Mouse (Mus musculus) G1E-ER4 (cell line): ENCODE measurements around the gene Uso1. TPM values are rescaled to one million over a fixed set of nuclear protein-coding genes. Genes with fewer than 3 reads are reported as not detected.

ENCODE experiments used
- GATA1 ChIP-seq: IDR thresholded peaks from one replicate; pipeline ENCODE4 v1.8.0; 2012; ENCODE audit warnings: low read length, inconsistent platforms
- polyA plus RNA-seq: library from polyadenylated mRNA; stranded (reverse); fragments of >175 nt; gene quantifications from 2 replicates; pipeline ENCODE4 v1.2.3, GENCODE M21; 2012

Uso1 gene
- polyA plus RNA-seq, 1 experiment, result 7.5 TPM

GRCm38 (mm10) chr5:92245483-92245882 lies 107.7 kb downstream of the Uso1 start:
- TF ChIP-seq GATA1, result no peak

- no peak for TF ChIP-seq GATA1
These were observed 110.9 kb downstream of the Uso1 start for GRCm38 (mm10) chr5:92248614-92249013.

- TF ChIP-seq GATA1, result no peak
These were observed 114.3 kb downstream of the Uso1 start for GRCm38 (mm10) chr5:92252031-92252430.

Other genes with a start within 250 kb of the Uso1 start
- 11.8 and 15.9 TPM in 2 replicates for gene Rchy1, start 174.9 kb upstream of the Uso1 start, polyA plus RNA-seq
- not detected in 2 replicates for gene Odaph, start 150.5 kb upstream of the Uso1 start, polyA plus RNA-seq
- gene Cdkl2, start 94.1 kb upstream of the Uso1 start, polyA plus RNA-seq, result 0.03 TPM in 2 replicates
- 13.9 and 16.0 TPM in 2 replicates for gene G3bp2, start 54.2 kb upstream of the Uso1 start, polyA plus RNA-seq
- gene U90926, start 77.5 kb downstream of the Uso1 start, polyA plus RNA-seq, result not detected in 2 replicates
- gene Ppef2, start 118.3 kb downstream of the Uso1 start, polyA plus RNA-seq, result 0.03 TPM in 1 of 2 replicates, not detected in the other
- gene Naaa, start 140.2 kb downstream of the Uso1 start, polyA plus RNA-seq, result 5.0 and 5.2 TPM in 2 replicates
- gene Sdad1, start 172.5 kb downstream of the Uso1 start, polyA plus RNA-seq, result 57.1 and 76.7 TPM in 2 replicates
- not detected in 2 replicates for gene Cxcl9, start 190.1 kb downstream of the Uso1 start, polyA plus RNA-seq
- not detected in 2 replicates for gene Art3, start 193.9 kb downstream of the Uso1 start, polyA plus RNA-seq
- not detected in 2 replicates for gene Cxcl10, start 211.0 kb downstream of the Uso1 start, polyA plus RNA-seq